Mouse (Mus musculus) thymus, adult 2 months (tissue): ENCODE measurements at regions not wholly inside any gene's neighbourhood (a gene's known extent, or its start where the extent isn't known, plus 50 kb on each side); places are given as distances from the start of the nearest gene placed in this dataset.

Experiments used
- DNase-seq: peaks from one replicate; pipeline ENCODE4 v3.0.0; 2021
- H3K27ac ChIP-seq: fragments of 200-500 bp; 2 replicates; pipeline ENCODE4 v1.5.1; 2012; ENCODE audit warnings: low read length, control low read depth; ENCODE audit not compliant: control insufficient read depth, insufficient read depth
- H3K27me3 ChIP-seq: fragments of 200-500 bp; 2 replicates; pipeline ENCODE4 v1.6.1; 2012; ENCODE audit warnings: mild to moderate bottlenecking, low read length, moderate library complexity, mixed read lengths; ENCODE audit not compliant: control insufficient read depth, insufficient read depth
- H3K36me3 ChIP-seq: fragments of 200-500 bp; 2 replicates; pipeline ENCODE4 v1.6.1; 2012; ENCODE audit warnings: mild to moderate bottlenecking, low read length, moderate library complexity; ENCODE audit not compliant: control insufficient read depth, insufficient read depth
- H3K4me1 ChIP-seq: fragments of 200-500 bp; replicated peaks from 2 replicates; pipeline ENCODE4 v1.6.1; 2012; ENCODE audit warnings: low read length; ENCODE audit not compliant: control insufficient read depth, insufficient read depth
- H3K4me3 ChIP-seq: fragments of 200-500 bp; 2 replicates; pipeline ENCODE4 v1.5.1; 2012; ENCODE audit warnings: mild to moderate bottlenecking, low read length, control low read depth, moderate library complexity; ENCODE audit not compliant: control insufficient read depth, insufficient read depth
- CTCF ChIP-seq: fragments of 200-500 bp; IDR thresholded peaks from 2 replicates; pipeline ENCODE4 v1.5.1; 2012; ENCODE audit warnings: mild to moderate bottlenecking, control low read depth, low read length, moderate library complexity, borderline replicate concordance; ENCODE audit not compliant: control insufficient read depth, poor library complexity, insufficient read depth; ENCODE audit errors: extremely low read depth
- POLR2A ChIP-seq: fragments of 200-500 bp; IDR thresholded peaks from 2 replicates; pipeline ENCODE4 v1.6.1; 2012; ENCODE audit warnings: mild to moderate bottlenecking, low read length, control low read depth, moderate library complexity; ENCODE audit not compliant: control insufficient read depth, poor library complexity, insufficient read depth; ENCODE audit errors: extremely low read depth
- WGBS: fragments of 180-500 bp; shearing (Covaris S2); methylation state at CpG from one replicate; pipeline ENCODE4 v1.1.7; 2018; 5-methylcytosine and 5-hydroxymethylcytosine counted together

DNA sequence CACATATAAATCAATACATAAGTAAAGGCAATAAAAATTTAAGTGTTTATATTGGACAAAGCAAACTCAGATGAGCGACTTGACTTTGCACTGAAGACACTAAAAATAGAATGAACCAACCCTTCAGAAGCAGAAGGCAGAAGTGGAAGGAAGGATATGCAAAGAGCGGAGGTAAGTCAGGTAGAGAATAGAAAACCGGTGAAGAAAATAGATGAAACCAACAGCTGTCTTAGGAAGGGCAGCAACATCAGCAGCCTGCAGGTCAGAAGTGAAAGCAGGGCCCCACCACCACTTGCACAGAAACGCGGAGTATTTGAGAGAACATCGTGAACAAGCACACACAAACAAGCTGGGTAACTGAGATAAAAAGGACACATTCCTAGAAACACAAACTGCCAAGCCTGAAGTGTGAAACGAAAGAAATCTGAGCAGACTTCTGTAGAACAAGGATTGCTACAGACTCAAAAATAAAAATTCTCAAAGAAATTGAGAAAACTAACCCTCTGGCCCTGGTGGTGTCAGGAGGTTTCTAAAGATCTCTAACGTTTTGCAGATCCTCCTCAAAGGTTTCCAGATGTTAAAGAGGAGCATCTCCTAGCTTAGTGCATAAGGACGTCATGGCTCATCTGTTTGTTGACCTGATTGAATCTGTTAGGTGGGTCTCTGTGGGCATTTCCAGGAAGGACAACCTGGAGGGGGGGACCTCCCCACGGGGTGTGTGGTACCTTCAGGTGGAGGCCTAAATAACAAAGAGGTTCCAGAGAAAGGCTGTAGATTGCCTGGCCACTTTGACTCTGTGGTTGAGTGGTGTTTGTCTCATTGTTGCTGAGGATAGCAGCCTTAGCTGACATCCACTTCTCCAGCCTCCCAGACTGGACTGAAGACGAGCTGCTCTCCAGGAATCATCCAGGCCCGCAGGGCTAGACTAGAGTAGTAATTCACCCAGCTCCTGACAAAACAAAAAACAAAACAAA, 252.0 kb downstream of the Rplp1 start:
- Histone ChIP-seq H3K27me3 (no peaks in the 10 kb centered on the region), H3K27ac (no peak overlapping the region), H3K36me3 (no peaks in the 10 kb centered on the region), H3K4me3 (no peak overlapping the region), H3K4me1 (peaks cover 32% of the 10 kb centered on the region)
- WGBS, result 25% methylated on average over 12 of the region's 12 CpGs
- no peak for TF ChIP-seq CTCF
- TF ChIP-seq POLR2A, result no peak
- DNase-seq, result no peak

DNA sequence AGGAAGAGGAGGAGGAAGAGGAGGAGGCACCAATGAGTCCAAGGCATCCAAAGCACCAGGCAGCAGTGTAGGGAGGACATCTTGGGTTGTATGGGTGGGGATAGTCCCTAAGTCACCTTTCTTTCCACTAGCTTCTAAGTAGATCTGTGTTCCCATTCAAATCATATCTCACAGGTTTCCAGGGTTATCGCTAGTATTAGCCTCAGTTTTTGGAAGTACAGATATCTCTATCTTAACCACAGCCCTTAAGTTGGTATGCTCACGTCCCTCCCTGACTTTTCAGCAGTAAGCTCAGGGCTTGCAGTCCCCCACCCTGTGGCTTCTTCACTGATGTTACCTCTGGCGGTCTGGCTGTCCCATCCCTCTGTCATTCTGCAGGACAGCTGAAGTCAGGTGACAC, 254.2 kb downstream of the Rplp1 start:
- no peak overlapping the region for H3K4me3 ChIP-seq

DNA sequence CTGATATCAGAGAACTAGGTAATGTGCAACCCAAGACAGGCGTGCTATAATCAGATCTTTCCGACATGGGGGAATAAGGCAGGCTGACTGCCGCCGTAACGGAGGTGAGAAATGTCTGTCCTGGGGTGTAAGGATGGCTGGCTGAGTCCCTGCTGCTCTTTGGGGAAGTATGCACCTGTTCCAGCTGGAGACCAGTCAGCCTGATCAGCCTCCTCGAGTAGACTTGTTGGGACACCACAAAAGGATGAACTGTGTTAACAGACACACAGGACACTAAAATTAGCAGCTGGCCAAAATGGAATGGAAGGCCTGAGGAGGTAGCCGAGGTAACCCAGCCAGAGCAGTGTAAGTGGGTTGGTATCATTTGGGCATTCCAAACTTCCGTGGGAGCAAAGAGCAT, 256.3 kb downstream of the Rplp1 start:
- H3K36me3 ChIP-seq, result no peaks in the 10 kb centered on the region
- 91% methylated on average over 8 of the region's 8 CpGs for WGBS
- TF ChIP-seq POLR2A, result no peak
- TF ChIP-seq CTCF, result no peak
- no peak overlapping the region for H3K27ac ChIP-seq
- no peak for DNase-seq
- no peaks in the 10 kb centered on the region for H3K27me3 ChIP-seq
- peaks cover 8% of the 10 kb centered on the region for H3K4me1 ChIP-seq
- H3K4me3 ChIP-seq, result no peak overlapping the region

More for the DNA sequence above, 254.2 kb downstream of the Rplp1 start:
- WGBS, result 93% methylated on average over 3 of the region's 3 CpGs
- no peak for DNase-seq
- TF ChIP-seq CTCF (no peak), POLR2A (no peak)
- H3K27ac ChIP-seq, result no peak overlapping the region
- peaks cover 15% of the 10 kb centered on the region for H3K4me1 ChIP-seq
- no peaks in the 10 kb centered on the region for H3K36me3 ChIP-seq
- H3K27me3 ChIP-seq, result no peaks in the 10 kb centered on the region

DNA sequence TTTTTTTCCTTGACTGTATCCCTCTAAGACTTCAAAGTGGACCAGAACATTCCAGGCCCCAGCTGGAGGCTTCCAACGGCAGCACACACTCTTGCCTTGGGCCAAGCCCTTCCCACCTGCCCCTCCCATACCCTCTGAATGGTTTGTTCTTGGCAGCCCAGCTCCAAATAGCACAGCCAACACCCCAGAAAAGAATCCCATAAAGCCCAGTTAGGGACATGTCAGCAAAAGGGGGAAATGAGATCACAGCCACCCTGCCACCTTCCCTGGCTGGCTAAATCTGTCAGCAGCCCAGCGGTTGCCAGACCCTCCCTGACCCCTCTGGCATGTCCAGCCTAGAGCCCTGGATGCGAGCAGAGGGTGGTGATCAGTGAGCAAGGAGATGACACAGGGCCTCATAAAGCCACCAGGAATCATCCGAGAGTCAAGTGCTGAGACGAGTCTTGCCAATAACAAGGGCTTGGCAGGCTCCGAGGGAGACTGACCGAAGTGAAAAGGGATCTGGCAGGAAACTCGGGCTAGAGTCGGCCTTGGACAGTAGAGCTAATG, 258.8 kb downstream of the Rplp1 start:
- Histone ChIP-seq H3K27me3 (no peaks in the 10 kb centered on the region), H3K27ac (no peak overlapping the region), H3K4me3 (no peak overlapping the region), H3K4me1 (no peaks in the 10 kb centered on the region), H3K36me3 (no peaks in the 10 kb centered on the region)
- no peak for DNase-seq
- WGBS, result 95% methylated on average over 9 of the region's 9 CpGs
- TF ChIP-seq POLR2A (no peak), CTCF (no peak)

DNA sequence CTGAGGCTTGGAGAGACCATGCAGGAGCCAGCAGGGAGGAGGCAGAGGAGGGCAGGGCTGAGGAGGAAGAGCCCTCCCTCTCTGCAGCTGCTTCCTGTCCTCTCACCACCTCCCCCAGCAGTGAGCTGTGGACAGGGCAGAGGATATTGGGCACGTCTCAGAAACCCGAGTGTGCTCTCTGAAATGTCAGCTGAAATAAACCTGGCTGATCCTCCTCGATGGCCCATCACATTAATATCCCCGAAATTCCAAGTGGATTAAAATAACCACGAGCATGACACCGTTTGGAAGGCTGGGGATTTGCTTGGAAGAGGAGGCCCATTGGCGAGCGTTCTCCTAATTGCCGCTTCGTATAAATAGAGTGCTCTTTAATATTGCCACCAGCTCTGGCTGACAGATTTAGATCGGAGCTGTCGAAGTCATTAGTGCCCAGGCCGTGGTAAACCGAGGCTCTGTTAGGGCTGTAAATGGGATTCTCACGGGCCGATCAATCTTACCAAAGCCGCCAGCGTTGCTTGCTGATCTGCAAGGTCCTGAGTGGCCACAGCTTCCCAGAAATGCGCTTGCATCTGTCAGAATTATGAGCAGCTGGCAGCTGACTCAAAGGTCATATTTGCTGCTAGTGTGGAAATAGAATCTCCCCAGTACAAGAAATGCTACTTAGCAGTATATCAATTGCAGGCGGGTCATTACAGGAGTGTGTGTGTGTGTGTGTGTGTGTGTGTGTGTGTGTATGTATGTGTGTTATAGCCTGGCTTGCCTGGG, 268.5 kb downstream of the Rplp1 start:
- no peak overlapping the region for H3K27ac ChIP-seq
- peaks cover 5% of the 10 kb centered on the region for H3K4me1 ChIP-seq
- H3K4me3 ChIP-seq, result no peak overlapping the region

DNA sequence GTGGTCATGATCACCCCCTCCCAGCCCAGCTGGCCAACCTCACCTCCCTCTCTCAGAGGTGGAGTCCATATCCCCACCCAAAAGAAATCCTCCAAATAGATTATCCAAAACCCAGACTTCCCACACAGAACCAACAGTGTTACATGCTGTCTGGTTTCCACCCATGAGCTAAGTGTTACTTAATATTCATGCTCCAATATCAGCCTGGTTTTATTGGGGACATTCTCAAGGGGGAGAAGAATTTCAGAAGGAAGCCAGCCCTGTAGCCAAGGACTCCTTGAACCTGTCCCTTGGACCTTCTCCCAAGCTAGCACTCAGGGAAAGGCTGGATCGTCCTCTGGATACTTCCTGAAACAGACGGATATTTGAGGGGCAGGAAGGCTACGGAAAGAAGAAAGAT, 268.6 kb downstream of the Tle3 start:
- 95% methylated on average over 3 of the region's 3 CpGs for WGBS
- Histone ChIP-seq H3K4me1 (peaks cover 3% of the 10 kb centered on the region), H3K36me3 (no peaks in the 10 kb centered on the region), H3K27me3 (no peaks in the 10 kb centered on the region), H3K4me3 (no peak overlapping the region), H3K27ac (no peak overlapping the region)
- DNase-seq, result no peak
- TF ChIP-seq CTCF (no peak), POLR2A (no peak)

More for the DNA sequence above, 268.5 kb downstream of the Rplp1 start:
- no peak for TF ChIP-seq POLR2A
- no peak for TF ChIP-seq CTCF
- 62% methylated on average over 20 of the region's 20 CpGs for WGBS
- no peak for DNase-seq
- no peaks in the 10 kb centered on the region for H3K36me3 ChIP-seq
- H3K27me3 ChIP-seq, result no peaks in the 10 kb centered on the region
